Mouse (Mus musculus): ENCODE results near the gene Zfand2a. TPM values are rescaled to one million over a fixed set of nuclear protein-coding genes. Genes with fewer than 3 reads are reported as not detected.
A peak's percentile ranks its signal among the peaks of the same experiment; 100 is the strongest.

The Zfand2a gene
- total and polyA plus RNA-seq, 2 experiments from 2014 or later: 5.6 to 16.6 TPM

GRCm38 (mm10) chr5:139483171-139483848 is 1.0 kb downstream of the Zfand2a start:
- TF ChIP-seq EP300 (IDR thresholded peaks at IDR 0.05; ENCODE audit: low read depth) (no peak), CTCF (IDR thresholded peaks at IDR 0.05; ENCODE audit: low read depth) (no peak)
- peak overlapping the region; percentile 79 for H3K4me2 ChIP-seq (ENCODE audit: low read depth, low read length)
- 0 out of 2 replicates have a peak, but pooled peaks cover 3% of the 10 kb centered on the region for H3K4me1 ChIP-seq (ENCODE audit: control insufficient read depth, insufficient read depth)
- DNase-seq (ENCODE audit: low spot score): no peak
- peak overlapping the region; percentile 89 for H3K4me3 ChIP-seq (ENCODE audit: low read depth, low read length)
- H3K36me3 ChIP-seq (replicated peaks; ENCODE audit: control insufficient read depth, insufficient read depth, low read length): peaks cover 40% of the 10 kb centered on the region
- H3K9ac ChIP-seq (replicated peaks; ENCODE audit: low read depth, low read length): peak overlapping the region; percentile 90; the same call in 1 of the 2 replicates
- WGBS: 51% methylated on average over 14 of the region's 14 CpGs
- no peaks in the 10 kb centered on the region for H3K9me3 ChIP-seq (replicated peaks; ENCODE audit: control insufficient read depth, low read length)
- no peak overlapping the region for H3K27ac ChIP-seq (ENCODE audit: low read depth)
- H3K27me3 ChIP-seq (ENCODE audit: control insufficient read depth, insufficient read depth, low read length): no peaks in the 10 kb centered on the region
- no peak for ATAC-seq (ENCODE audit: insufficient read depth, low read depth)

DNA sequence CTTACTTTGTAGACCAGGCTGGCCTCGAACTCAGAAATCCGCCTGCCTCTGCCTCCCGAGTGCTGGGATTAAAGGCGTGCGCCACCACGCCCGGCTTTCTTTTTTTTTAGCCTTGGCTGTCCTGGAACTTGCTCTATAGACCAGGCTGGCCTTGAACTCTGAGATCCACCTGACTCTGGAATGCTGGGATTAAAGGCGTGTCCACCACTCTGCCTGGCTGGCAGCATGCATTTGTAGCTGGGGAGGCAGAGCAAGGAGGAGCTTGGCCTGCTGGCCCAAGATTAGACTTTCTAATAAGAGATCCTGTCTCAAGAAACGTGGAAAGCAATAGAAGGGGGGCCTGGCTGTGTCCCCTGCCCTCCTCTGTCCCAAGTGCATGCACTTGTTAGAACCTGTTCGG is 3.9 kb downstream of the Zfand2a start:
- H3K9me3 ChIP-seq (replicated peaks; ENCODE audit: control insufficient read depth, low read length): no peaks in the 10 kb centered on the region
- H3K9ac ChIP-seq (replicated peaks; ENCODE audit: low read depth, low read length): no peak overlapping the region
- WGBS: 90% methylated on average over 9 of the region's 10 CpGs
- TF ChIP-seq CTCF (IDR thresholded peaks at IDR 0.05; ENCODE audit: low read depth) (no peak), EP300 (IDR thresholded peaks at IDR 0.05; ENCODE audit: low read depth) (no peak)
- no peak for DNase-seq (ENCODE audit: low spot score)
- no peak overlapping the region for H3K4me3 ChIP-seq (ENCODE audit: low read depth, low read length)
- no peak overlapping the region for H3K4me2 ChIP-seq (ENCODE audit: low read depth, low read length)
- H3K4me1 ChIP-seq (ENCODE audit: control insufficient read depth, insufficient read depth): 0 out of 2 replicates have a peak, but pooled peaks cover 3% of the 10 kb centered on the region
- H3K27ac ChIP-seq (ENCODE audit: low read depth): no peak overlapping the region
- H3K27me3 ChIP-seq (ENCODE audit: control insufficient read depth, insufficient read depth, low read length): no peaks in the 10 kb centered on the region
- peaks cover 68% of the 10 kb centered on the region for H3K36me3 ChIP-seq (replicated peaks; ENCODE audit: control insufficient read depth, insufficient read depth, low read length)
- ATAC-seq (ENCODE audit: insufficient read depth, low read depth): no peak

DNA sequence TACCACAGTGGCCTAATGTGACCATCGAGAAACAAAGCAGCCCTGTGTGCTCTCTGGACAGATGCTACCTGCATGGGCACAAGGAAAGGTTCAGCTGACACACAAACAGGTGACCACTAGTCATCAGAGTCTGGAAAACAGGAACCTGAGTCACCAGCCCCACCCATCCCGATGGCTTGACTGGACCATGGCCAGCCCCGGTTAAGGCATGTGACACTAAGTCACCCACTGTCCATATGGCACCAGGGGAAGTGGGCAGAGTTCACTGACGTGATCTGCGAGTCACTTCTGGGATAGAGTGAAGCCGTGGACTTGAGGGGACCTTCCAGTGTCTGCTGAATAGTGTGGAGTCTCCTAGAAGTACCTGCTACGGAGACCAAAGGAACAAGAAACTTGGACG is 5.3 kb downstream of the Zfand2a start:
- H3K4me2 ChIP-seq (ENCODE audit: low read depth, low read length): no peak overlapping the region
- H3K27ac ChIP-seq (ENCODE audit: low read depth): no peak overlapping the region
- DNase-seq (ENCODE audit: low spot score): no peak
- H3K9ac ChIP-seq (replicated peaks; ENCODE audit: low read depth, low read length): no peak overlapping the region
- ATAC-seq (ENCODE audit: insufficient read depth, low read depth): no peak
- peaks cover 81% of the 10 kb centered on the region for H3K36me3 ChIP-seq (replicated peaks; ENCODE audit: control insufficient read depth, insufficient read depth, low read length)
- H3K4me3 ChIP-seq (ENCODE audit: low read depth, low read length): no peak overlapping the region
- TF ChIP-seq CTCF (IDR thresholded peaks at IDR 0.05; ENCODE audit: low read depth): no peak
- TF ChIP-seq EP300 (IDR thresholded peaks at IDR 0.05; ENCODE audit: low read depth): no peak
- 85% methylated on average over 8 of the region's 8 CpGs for WGBS
- no peaks in the 10 kb centered on the region for H3K27me3 ChIP-seq (ENCODE audit: control insufficient read depth, insufficient read depth, low read length)
- H3K9me3 ChIP-seq (replicated peaks; ENCODE audit: control insufficient read depth, low read length): no peaks in the 10 kb centered on the region
- 0 out of 2 replicates have a peak, but pooled peaks cover 3% of the 10 kb centered on the region for H3K4me1 ChIP-seq (ENCODE audit: control insufficient read depth, insufficient read depth)

DNA sequence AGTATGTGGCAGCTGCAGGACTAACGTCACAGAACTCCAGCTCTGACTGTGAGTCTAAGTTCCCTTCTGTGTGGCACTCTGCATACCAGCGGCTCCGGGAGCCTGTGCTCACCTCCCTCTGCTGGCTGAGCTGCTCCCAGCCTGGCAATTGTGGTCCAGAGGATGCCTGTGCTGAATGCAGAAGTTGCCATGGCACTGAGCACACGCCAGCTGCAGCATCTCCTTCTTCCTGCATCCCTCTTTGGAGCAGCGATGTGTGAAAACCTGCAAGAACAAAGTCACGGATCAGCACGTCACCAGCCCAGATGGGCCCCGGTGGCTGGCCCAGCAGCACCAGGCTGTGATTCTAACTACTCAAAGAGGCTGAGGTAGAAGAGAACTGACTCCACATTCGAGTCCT is 9.6 kb downstream of the Zfand2a start:
- H3K4me2 ChIP-seq (ENCODE audit: low read depth, low read length): no peak overlapping the region
- no peaks in the 10 kb centered on the region for H3K4me1 ChIP-seq (ENCODE audit: control insufficient read depth, insufficient read depth)
- H3K27me3 ChIP-seq (ENCODE audit: control insufficient read depth, insufficient read depth, low read length): no peaks in the 10 kb centered on the region
- no peak overlapping the region for H3K4me3 ChIP-seq (ENCODE audit: low read depth, low read length)
- no peaks in the 10 kb centered on the region for H3K9me3 ChIP-seq (replicated peaks; ENCODE audit: control insufficient read depth, low read length)
- peaks cover 85% of the 10 kb centered on the region for H3K36me3 ChIP-seq (replicated peaks; ENCODE audit: control insufficient read depth, insufficient read depth, low read length)
- no peak overlapping the region for H3K9ac ChIP-seq (replicated peaks; ENCODE audit: low read depth, low read length)
- ATAC-seq (ENCODE audit: insufficient read depth, low read depth): no peak
- H3K27ac ChIP-seq (ENCODE audit: low read depth): no peak overlapping the region
- 78% methylated on average over 9 of the region's 9 CpGs for WGBS
- TF ChIP-seq CTCF (IDR thresholded peaks at IDR 0.05; ENCODE audit: low read depth): no peak
- no peak for TF ChIP-seq EP300 (IDR thresholded peaks at IDR 0.05; ENCODE audit: low read depth)
- no peak for DNase-seq (ENCODE audit: low spot score)

DNA sequence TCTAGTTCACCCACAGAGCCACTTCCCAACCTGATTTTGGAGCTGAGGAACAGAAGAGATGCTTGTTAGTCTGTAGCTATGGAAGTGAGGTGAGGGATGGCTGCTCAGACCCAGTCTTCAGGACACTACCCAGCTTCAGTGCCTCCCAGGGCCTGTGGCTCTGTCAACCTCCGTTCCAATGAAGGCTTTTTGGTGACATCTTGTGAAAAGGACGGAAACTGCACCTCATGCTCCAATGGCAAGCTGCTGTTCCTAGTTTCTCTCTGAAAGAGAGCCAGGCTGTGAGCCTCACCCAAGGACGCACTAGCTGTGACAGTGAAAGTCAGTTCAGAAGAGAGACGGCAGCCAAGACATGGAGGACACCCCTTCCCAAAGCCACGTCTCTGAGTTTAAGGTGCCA is 16.4 kb downstream of the Zfand2a start:
- no peak for TF ChIP-seq EP300 (IDR thresholded peaks at IDR 0.05; ENCODE audit: low read depth)
- peak; percentile 69 for TF ChIP-seq CTCF (IDR thresholded peaks at IDR 0.05; ENCODE audit: low read depth)
- Histone ChIP-seq H3K9me3 (replicated peaks; ENCODE audit: control insufficient read depth, low read length) (no peaks in the 10 kb centered on the region), H3K27ac (ENCODE audit: low read depth) (no peak overlapping the region), H3K9ac (replicated peaks; ENCODE audit: low read depth, low read length) (no peak overlapping the region), H3K4me3 (ENCODE audit: low read depth, low read length) (no peak overlapping the region), H3K27me3 (ENCODE audit: control insufficient read depth, insufficient read depth, low read length) (no peaks in the 10 kb centered on the region), H3K36me3 (replicated peaks; ENCODE audit: control insufficient read depth, insufficient read depth, low read length) (peaks cover 19% of the 10 kb centered on the region), H3K4me2 (ENCODE audit: low read depth, low read length) (no peak overlapping the region), H3K4me1 (ENCODE audit: control insufficient read depth, insufficient read depth) (no peaks in the 10 kb centered on the region)
- ATAC-seq (ENCODE audit: insufficient read depth, low read depth) (0 out of 2 replicates have a peak, but pooled peaks have one; percentile 49), DNase-seq (ENCODE audit: low spot score) (peak; percentile 42)
- 39% methylated on average over 5 of the region's 5 CpGs for WGBS

DNA sequence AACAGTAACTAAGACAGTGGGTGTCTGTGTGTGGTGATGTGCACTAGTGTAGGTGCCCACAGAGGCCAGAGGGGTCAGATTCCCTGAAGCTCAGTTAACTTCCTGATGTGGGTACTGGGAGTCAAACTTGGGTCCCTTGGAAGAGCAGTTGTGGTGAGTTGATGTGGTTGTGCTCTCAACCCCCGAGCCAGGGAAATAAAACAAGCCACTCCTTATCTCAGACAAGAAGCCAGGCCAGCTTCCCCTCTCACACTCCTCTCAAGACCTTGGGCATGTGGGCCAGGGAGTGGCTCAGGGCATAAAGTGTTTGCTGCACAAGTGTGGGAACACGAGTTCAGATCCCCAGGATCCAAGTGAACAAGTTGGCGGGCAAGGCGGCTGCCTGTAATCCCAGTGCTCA is 17.5 kb downstream of the Zfand2a start:
- Histone ChIP-seq H3K4me1 (ENCODE audit: control insufficient read depth, insufficient read depth) (no peaks in the 10 kb centered on the region), H3K27me3 (ENCODE audit: control insufficient read depth, insufficient read depth, low read length) (no peaks in the 10 kb centered on the region), H3K4me3 (ENCODE audit: low read depth, low read length) (no peak overlapping the region), H3K9me3 (replicated peaks; ENCODE audit: control insufficient read depth, low read length) (no peaks in the 10 kb centered on the region), H3K27ac (ENCODE audit: low read depth) (no peak overlapping the region), H3K9ac (replicated peaks; ENCODE audit: low read depth, low read length) (no peak overlapping the region), H3K4me2 (ENCODE audit: low read depth, low read length) (no peak overlapping the region), H3K36me3 (replicated peaks; ENCODE audit: control insufficient read depth, insufficient read depth, low read length) (peaks cover 7% of the 10 kb centered on the region)
- WGBS: 62% methylated on average over 4 of the region's 4 CpGs
- ATAC-seq (ENCODE audit: insufficient read depth, low read depth) (no peak), DNase-seq (ENCODE audit: low spot score) (no peak)
- no peak for TF ChIP-seq EP300 (IDR thresholded peaks at IDR 0.05; ENCODE audit: low read depth)
- no peak for TF ChIP-seq CTCF (IDR thresholded peaks at IDR 0.05; ENCODE audit: low read depth)
